Mouse (Mus musculus): ENCODE data around the gene Slc17a5.

DNA sequence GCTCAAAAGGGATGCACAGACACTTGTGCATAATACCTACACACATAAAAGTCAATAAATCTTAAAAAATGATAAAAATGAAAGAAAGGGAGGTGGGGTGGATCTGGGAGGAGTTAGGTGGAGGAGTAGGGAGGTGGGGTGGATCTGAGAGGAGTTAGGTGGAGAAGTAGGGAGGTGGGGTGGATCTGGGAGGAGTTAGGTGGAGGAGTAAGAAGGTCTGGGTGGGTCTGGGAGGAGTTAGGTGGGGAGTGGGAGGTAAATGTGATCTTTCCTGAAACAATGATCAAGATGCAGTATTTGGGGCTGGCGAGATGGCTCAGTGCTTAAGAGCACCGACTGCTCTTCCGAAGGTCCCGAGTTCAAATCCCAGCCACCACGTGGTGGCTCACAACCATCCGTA, 82.6 kb downstream of the Slc17a5 start:
- no peak for TF ChIP-seq CTCF (conservative IDR thresholded peaks at IDR 0.05; ENCODE audit: low read length)
- TF ChIP-seq POU5F1 (IDR thresholded peaks at IDR 0.05; ENCODE audit: borderline replicate concordance, low read length), result no peak
- TF ChIP-seq NANOG (IDR thresholded peaks at IDR 0.05; ENCODE audit: borderline replicate concordance, low read length), result no peak

Data from E14TG2a.4 (cell line).